Mouse (Mus musculus): Measurements from ENCODE around the gene Msmb. TPM values are rescaled to one million over a fixed set of nuclear protein-coding genes. Genes with fewer than 3 reads are reported as not detected.

The Msmb gene
- total and polyA plus RNA-seq, 3 experiments = not detected

DNA sequence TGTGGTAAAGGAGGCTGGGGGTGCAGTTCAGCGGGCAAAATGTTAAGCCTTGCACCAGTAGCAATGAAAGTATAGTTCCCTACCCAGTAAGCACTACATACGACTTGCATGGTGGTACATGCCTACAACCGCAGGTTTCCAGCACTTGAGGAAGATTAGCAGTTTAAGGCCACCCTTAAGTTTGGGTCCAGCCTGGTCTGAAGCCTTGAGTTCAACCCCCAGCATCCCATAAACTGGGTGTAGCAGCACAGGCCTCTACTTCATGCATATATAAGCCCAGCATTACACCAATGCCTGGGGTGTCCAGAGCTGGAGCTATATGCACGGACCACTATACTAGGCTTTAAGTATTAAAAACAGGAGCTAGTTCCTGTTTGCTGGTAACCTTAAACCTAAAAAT is 42.0 kb downstream of the Msmb start:
- no peak overlapping the region for H3K9ac ChIP-seq (ENCODE audit: control insufficient read depth, low read depth, low read length, poor library complexity, severe bottlenecking)
- H3K27ac ChIP-seq (ENCODE audit: control insufficient read depth, low read depth, low read length) = no peak overlapping the region
- H3K79me2 ChIP-seq (ENCODE audit: control insufficient read depth, insufficient read depth, low read length, poor library complexity) = peaks cover 8% of the 10 kb centered on the region; the same call in 1 of the 2 replicates
- no peaks in the 10 kb centered on the region for H3K27me3 ChIP-seq (ENCODE audit: control insufficient read depth in 1 of 2, insufficient read depth in 2 of 2, low read length in 2 of 2)
- no peak for TF ChIP-seq NELFE (IDR thresholded peaks at IDR 0.05; ENCODE audit: low read depth, low read length)
- no peak for TF ChIP-seq NRF1 (IDR thresholded peaks at IDR 0.05; ENCODE audit: insufficient read depth, low read depth, low read length, poor library complexity, severe bottlenecking)
- no peak for TF ChIP-seq CHD2 (IDR thresholded peaks at IDR 0.05; ENCODE audit: low read length)
- no peak for TF ChIP-seq MAX (IDR thresholded peaks at IDR 0.05; ENCODE audit: low read length)
- TF ChIP-seq TBP (IDR thresholded peaks at IDR 0.05; ENCODE audit: low read depth, low read length) = no peak
- no peak for TF ChIP-seq TCF12 (IDR thresholded peaks at IDR 0.05; ENCODE audit: low read depth, low read length)
- no peak for TF ChIP-seq RAD21 (IDR thresholded peaks at IDR 0.05; ENCODE audit: low read depth, low read length)
- no peak for TF ChIP-seq POLR2AphosphoS2 (IDR thresholded peaks at IDR 0.05; ENCODE audit: low read length)
- no peak for TF ChIP-seq BHLHE40 (IDR thresholded peaks at IDR 0.05; ENCODE audit: borderline replicate concordance, low read depth, low read length)
- DNase-seq (ENCODE audit: low read depth, low spot score) = no peak
- no peak overlapping the region for H3K4me3 ChIP-seq (ENCODE audit: control insufficient read depth in 1 of 2, insufficient read depth in 1 of 2, low read depth in 2 of 2, low read length in 2 of 2)
- no peaks in the 10 kb centered on the region for H3K4me1 ChIP-seq (ENCODE audit: control insufficient read depth in 1 of 2, insufficient read depth in 2 of 2, low read length in 2 of 2)
- H3K9me3 ChIP-seq (replicated peaks; ENCODE audit: insufficient read depth, low read length) = no peaks in the 10 kb centered on the region
- H3K36me3 ChIP-seq (ENCODE audit: control insufficient read depth in 1 of 2, insufficient read depth in 2 of 2, low read length in 2 of 2) = peaks cover 4 to 60% of the 10 kb centered on the region in 2 experiments; a peak in 3 of 4 replicates

- H3K36me3 ChIP-seq (ENCODE audit: control insufficient read depth in 1 of 2, insufficient read depth in 2 of 2, low read length in 2 of 2) = peaks cover 38 to 61% of the 10 kb centered on the region in 2 experiments
- H3K79me2 ChIP-seq (ENCODE audit: control insufficient read depth, insufficient read depth, low read length, poor library complexity) = peaks cover 18% of the 10 kb centered on the region; the same call in 1 of the 2 replicates
- H3K4me3 ChIP-seq (ENCODE audit: control insufficient read depth in 1 of 2, insufficient read depth in 1 of 2, low read depth in 2 of 2, low read length in 2 of 2) = no peak overlapping the region
- H3K9me3 ChIP-seq (replicated peaks; ENCODE audit: insufficient read depth, low read length) = no peaks in the 10 kb centered on the region
- H3K9ac ChIP-seq (ENCODE audit: control insufficient read depth, low read depth, low read length, poor library complexity, severe bottlenecking) = no peak overlapping the region
- H3K4me1 ChIP-seq (ENCODE audit: control insufficient read depth in 1 of 2, insufficient read depth in 2 of 2, low read length in 2 of 2) = peaks cover 7 to 10% of the 10 kb centered on the region in 2 experiments
- no peak overlapping the region for H3K27ac ChIP-seq (ENCODE audit: control insufficient read depth, low read depth, low read length)
- TF ChIP-seq SIN3A (IDR thresholded peaks at IDR 0.05; ENCODE audit: low read length) (no peak), MYC (IDR thresholded peaks at IDR 0.05; ENCODE audit: low read depth, low read length) (no peak), RCOR1 (IDR thresholded peaks at IDR 0.05; ENCODE audit: low read depth, low read length) (no peak), ZKSCAN1 (IDR thresholded peaks at IDR 0.05; ENCODE audit: low read depth, low read length) (no peak), ZC3H11A (IDR thresholded peaks at IDR 0.05; ENCODE audit: low read depth, low read length) (no peak), EP300 (IDR thresholded peaks at IDR 0.05; ENCODE audit: low read depth in 1 of 2, low read length in 2 of 2) (no peak), E2F4 (IDR thresholded peaks at IDR 0.05; ENCODE audit: borderline replicate concordance, low read depth, low read length) (no peak), RAD21 (IDR thresholded peaks at IDR 0.05; ENCODE audit: low read depth, low read length) (no peak), POLR2A (IDR thresholded peaks at IDR 0.05; ENCODE audit: control insufficient read depth in 1 of 2, insufficient read depth in 1 of 2, low read depth in 1 of 2, low read length in 2 of 2, poor library complexity in 1 of 2) (no peak), BHLHE40 (IDR thresholded peaks at IDR 0.05; ENCODE audit: borderline replicate concordance, low read depth, low read length) (no peak), CHD2 (IDR thresholded peaks at IDR 0.05; ENCODE audit: low read length) (no peak), CHD1 (IDR thresholded peaks at IDR 0.05; ENCODE audit: low read depth, low read length) (no peak)
- H3K27me3 ChIP-seq (ENCODE audit: control insufficient read depth in 1 of 2, insufficient read depth in 2 of 2, low read length in 2 of 2) = no peaks in the 10 kb centered on the region
- DNase-seq (ENCODE audit: low read depth, low spot score) = no peak
Measured at GRCm38 (mm10) chr14:32190627-32191391, 49.0 kb downstream of the Msmb start.
